Mouse (Mus musculus): ENCODE results near the gene Lgalsl. TPM values are rescaled to one million over a fixed set of nuclear protein-coding genes. Genes with fewer than 3 reads are reported as not detected.

Gene Lgalsl
- 27.9 and 30.5 TPM in 2 replicates for polyA plus RNA-seq (2015; fragmentation: Nextera tagmentation; extraction: Ambion mirVana)

GRCm38 (mm10) chr11:20830686-20831505, at the start of gene Lgalsl:
Gene Lgalsl, minus strand, starts transcription at chr11:20831056.

Other genes starting within 250 kb of the Lgalsl start
- 11.4 and 23.5 TPM in 2 replicates for gene Aftph, start 89.5 kb downstream of the Lgalsl start, polyA plus RNA-seq (2015; fragmentation: Nextera tagmentation; extraction: Ambion mirVana)